Mouse (Mus musculus): Measurements from ENCODE around the gene Mfsd6. TPM values are rescaled to one million over a fixed set of nuclear protein-coding genes. Genes with fewer than 3 reads are reported as not detected.

Mfsd6 gene
- polyA plus RNA-seq, 1 experiment from 2014 or later = 11.7 TPM

DNA sequence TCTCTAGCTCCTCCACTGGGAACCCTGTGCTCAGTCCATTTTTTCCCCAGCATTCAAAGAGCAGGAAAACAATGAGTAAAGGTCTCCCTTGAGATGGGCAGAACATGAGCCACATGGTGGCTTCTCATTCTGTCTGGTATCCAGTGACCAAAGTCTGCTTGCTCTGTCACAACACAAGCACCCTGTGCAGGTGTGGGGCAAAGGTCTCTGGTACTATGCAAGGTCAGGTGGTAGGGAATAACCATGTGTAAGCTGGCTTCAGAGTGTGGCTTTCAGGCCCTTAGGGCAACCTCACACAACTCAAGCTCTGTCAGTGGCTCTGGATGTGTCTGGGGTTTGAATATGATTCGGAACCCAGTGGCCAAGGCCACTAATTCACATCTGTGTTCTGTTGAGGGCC lies 22.7 kb upstream of the Mfsd6 start:
- Histone ChIP-seq H3K9ac (ENCODE audit: low read depth, low read length) (no peak overlapping the region), H3K4me1 (ENCODE audit: control insufficient read depth, insufficient read depth, low read depth, low read length) (no peaks in the 10 kb centered on the region), H3K4me2 (ENCODE audit: low read length) (no peak overlapping the region), H3K4me3 (ENCODE audit: low read length) (no peak overlapping the region), H3K27ac (ENCODE audit: low read depth, low read length) (no peak overlapping the region), H3K36me3 (ENCODE audit: control insufficient read depth, insufficient read depth, low read length) (no peaks in the 10 kb centered on the region), H3K9me3 (ENCODE audit: control insufficient read depth, low read length) (no peaks in the 10 kb centered on the region), H3K27me3 (replicated peaks; ENCODE audit: control insufficient read depth, insufficient read depth, low read length) (no peaks in the 10 kb centered on the region)
- WGBS = 84% methylated on average over 1 of the region's 1 CpGs
- ATAC-seq = no peak

DNA sequence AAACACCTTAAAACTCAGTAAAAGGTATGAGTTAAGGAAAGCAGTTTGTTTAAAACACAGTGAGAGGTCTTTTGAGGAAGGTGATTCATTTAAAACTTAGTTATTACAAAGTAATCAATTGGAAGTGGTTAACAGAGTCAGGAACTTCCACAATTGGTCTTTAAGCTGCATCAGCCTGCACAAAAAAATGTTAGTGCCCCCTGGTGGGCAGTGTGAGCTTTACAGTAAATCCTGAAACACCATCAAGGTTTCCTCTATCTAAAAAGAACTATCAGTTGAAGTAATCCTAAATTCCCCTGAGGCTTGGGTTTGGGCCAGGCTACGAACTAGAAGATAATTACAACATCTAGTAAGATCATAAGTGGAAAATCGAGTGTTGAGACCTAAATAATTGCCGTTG lies 21.0 kb upstream of the Mfsd6 start:
- Histone ChIP-seq H3K9ac (ENCODE audit: low read depth, low read length) (no peak overlapping the region), H3K9me3 (ENCODE audit: control insufficient read depth, low read length) (no peaks in the 10 kb centered on the region), H3K4me1 (ENCODE audit: control insufficient read depth, insufficient read depth, low read depth, low read length) (no peaks in the 10 kb centered on the region), H3K27me3 (replicated peaks; ENCODE audit: control insufficient read depth, insufficient read depth, low read length) (no peaks in the 10 kb centered on the region), H3K4me3 (ENCODE audit: low read length) (no peak overlapping the region), H3K4me2 (ENCODE audit: low read length) (no peak overlapping the region), H3K27ac (ENCODE audit: low read depth, low read length) (no peak overlapping the region), H3K36me3 (ENCODE audit: control insufficient read depth, insufficient read depth, low read length) (no peaks in the 10 kb centered on the region)
- ATAC-seq = no peak
- 29% methylated on average over 3 of the region's 3 CpGs for WGBS

DNA sequence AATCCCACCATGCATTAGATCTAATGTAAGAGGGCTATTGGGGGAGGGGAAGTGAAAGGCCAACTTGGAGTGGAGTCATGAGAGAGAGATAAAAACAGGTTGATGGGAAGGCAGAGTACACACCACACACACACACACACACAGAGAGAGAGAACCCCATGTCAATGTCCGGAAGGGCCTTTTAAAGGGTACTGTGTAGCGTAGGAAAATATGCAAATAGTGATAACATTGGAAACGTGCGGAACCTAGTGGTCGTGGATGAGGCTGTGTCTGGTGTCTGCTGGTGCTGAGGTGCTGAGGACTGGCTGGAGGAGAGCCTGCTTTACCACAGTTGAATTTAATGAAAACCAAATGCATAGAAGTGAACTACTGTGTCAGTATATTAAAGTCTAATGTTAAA lies 15.3 kb upstream of the Mfsd6 start:
- Histone ChIP-seq H3K4me1 (ENCODE audit: control insufficient read depth, insufficient read depth, low read depth, low read length) (no peaks in the 10 kb centered on the region), H3K27ac (ENCODE audit: low read depth, low read length) (no peak overlapping the region), H3K9ac (ENCODE audit: low read depth, low read length) (no peak overlapping the region), H3K27me3 (replicated peaks; ENCODE audit: control insufficient read depth, insufficient read depth, low read length) (no peaks in the 10 kb centered on the region), H3K4me3 (ENCODE audit: low read length) (no peak overlapping the region), H3K36me3 (ENCODE audit: control insufficient read depth, insufficient read depth, low read length) (no peaks in the 10 kb centered on the region), H3K4me2 (ENCODE audit: low read length) (no peak overlapping the region), H3K9me3 (ENCODE audit: control insufficient read depth, low read length) (no peaks in the 10 kb centered on the region)
- no peak for ATAC-seq
- WGBS = 79% methylated on average over 5 of the region's 5 CpGs

DNA sequence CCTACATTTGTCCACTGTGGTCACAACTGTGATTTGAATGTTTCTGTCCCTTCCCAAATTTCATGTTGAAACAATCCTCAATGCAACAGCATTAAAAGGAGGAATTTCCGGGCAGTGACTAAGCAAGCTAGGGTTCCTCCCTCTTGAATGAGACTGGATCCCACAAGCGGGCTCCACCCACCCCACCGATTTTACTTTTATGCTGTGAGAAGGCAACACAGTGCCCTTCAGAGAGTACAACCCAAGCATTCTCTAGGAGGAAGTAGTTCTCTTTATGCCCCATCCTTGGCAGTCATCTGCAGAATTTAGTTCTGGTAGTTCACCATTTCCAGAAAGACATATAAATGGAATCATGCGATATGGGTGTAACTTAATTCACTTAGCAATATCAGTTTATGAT lies 6.9 kb upstream of the Mfsd6 start:
- Histone ChIP-seq H3K9ac (ENCODE audit: low read depth, low read length) (no peak overlapping the region), H3K4me3 (ENCODE audit: low read length) (no peak overlapping the region), H3K4me1 (ENCODE audit: control insufficient read depth, insufficient read depth, low read depth, low read length) (no peaks in the 10 kb centered on the region), H3K27me3 (replicated peaks; ENCODE audit: control insufficient read depth, insufficient read depth, low read length) (no peaks in the 10 kb centered on the region), H3K9me3 (ENCODE audit: control insufficient read depth, low read length) (no peaks in the 10 kb centered on the region), H3K36me3 (ENCODE audit: control insufficient read depth, insufficient read depth, low read length) (no peaks in the 10 kb centered on the region), H3K27ac (ENCODE audit: low read depth, low read length) (no peak overlapping the region), H3K4me2 (ENCODE audit: low read length) (no peak overlapping the region)
- WGBS = 80% methylated on average over 4 of the region's 4 CpGs
- no peak for ATAC-seq

DNA sequence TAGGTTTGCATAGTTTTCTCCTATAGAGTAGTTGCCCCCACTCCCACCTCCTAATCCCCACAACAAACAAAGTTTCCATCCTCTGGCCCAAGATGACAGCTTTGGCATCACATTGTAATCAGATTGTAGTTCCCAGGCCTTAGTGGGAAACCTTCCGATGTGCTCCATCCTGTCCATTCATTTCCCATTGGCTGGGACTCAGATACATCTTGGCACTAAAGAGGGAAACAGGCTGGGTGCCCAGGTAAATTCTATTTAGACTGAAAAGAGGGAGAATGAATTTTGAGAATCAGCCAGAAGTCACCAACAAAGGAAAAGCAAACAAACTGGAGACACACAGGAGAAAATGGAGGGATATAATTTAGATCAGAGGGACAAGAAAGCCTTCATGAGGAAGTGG lies 3.0 kb upstream of the Mfsd6 start:
- peaks cover 11% of the 10 kb centered on the region for H3K4me1 ChIP-seq (ENCODE audit: control insufficient read depth, insufficient read depth, low read depth, low read length)
- no peak overlapping the region for H3K27ac ChIP-seq (ENCODE audit: low read depth, low read length)
- ATAC-seq = no peak
- H3K36me3 ChIP-seq (ENCODE audit: control insufficient read depth, insufficient read depth, low read length) = no peaks in the 10 kb centered on the region
- no peaks in the 10 kb centered on the region for H3K9me3 ChIP-seq (ENCODE audit: control insufficient read depth, low read length)
- WGBS = 69% methylated on average over 1 of the region's 1 CpGs
- H3K9ac ChIP-seq (ENCODE audit: low read depth, low read length) = no peak overlapping the region
- H3K4me3 ChIP-seq (ENCODE audit: low read length) = no peak overlapping the region
- no peak overlapping the region for H3K4me2 ChIP-seq (ENCODE audit: low read length)
- H3K27me3 ChIP-seq (replicated peaks; ENCODE audit: control insufficient read depth, insufficient read depth, low read length) = no peaks in the 10 kb centered on the region

DNA sequence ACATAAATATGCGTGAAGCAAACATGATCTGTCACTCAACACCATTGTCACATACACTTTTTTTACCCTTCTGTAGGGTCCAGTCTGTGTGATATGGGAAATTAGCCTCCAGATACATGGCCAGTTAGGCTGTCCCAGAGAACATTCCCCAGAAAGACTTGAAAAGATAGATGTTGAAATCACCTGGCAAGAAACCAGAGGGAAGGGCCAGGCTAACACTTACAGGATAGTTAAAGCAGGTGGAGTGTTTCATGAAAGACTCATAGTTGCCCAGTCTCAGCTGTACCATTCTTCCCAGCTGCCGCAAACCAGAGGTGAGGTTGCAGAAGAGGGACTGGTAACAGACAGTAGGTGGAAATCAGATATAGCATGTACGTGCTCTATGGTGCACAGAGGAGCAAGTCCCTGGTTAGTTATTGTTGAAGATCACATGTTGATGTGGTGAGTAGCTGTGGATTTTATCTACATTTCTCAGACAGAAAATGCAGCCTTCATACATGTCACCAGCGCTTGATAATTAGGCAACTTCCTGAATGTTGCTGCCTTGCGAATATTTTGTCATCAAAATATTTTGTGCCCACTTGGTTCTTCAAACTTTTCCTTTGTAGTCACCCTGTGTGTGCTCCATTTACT lies 1.7 kb upstream of the Mfsd6 start:
- Histone ChIP-seq H3K4me2 (ENCODE audit: low read length) (no peak overlapping the region), H3K9me3 (ENCODE audit: control insufficient read depth, low read length) (no peaks in the 10 kb centered on the region), H3K4me3 (ENCODE audit: low read length) (no peak overlapping the region), H3K4me1 (ENCODE audit: control insufficient read depth, insufficient read depth, low read depth, low read length) (peaks cover 14% of the 10 kb centered on the region), H3K9ac (ENCODE audit: low read depth, low read length) (no peak overlapping the region), H3K27ac (ENCODE audit: low read depth, low read length) (no peak overlapping the region), H3K27me3 (replicated peaks; ENCODE audit: control insufficient read depth, insufficient read depth, low read length) (no peaks in the 10 kb centered on the region), H3K36me3 (ENCODE audit: control insufficient read depth, insufficient read depth, low read length) (no peaks in the 10 kb centered on the region)
- WGBS = 88% methylated on average over 5 of the region's 5 CpGs
- ATAC-seq = no peak

DNA sequence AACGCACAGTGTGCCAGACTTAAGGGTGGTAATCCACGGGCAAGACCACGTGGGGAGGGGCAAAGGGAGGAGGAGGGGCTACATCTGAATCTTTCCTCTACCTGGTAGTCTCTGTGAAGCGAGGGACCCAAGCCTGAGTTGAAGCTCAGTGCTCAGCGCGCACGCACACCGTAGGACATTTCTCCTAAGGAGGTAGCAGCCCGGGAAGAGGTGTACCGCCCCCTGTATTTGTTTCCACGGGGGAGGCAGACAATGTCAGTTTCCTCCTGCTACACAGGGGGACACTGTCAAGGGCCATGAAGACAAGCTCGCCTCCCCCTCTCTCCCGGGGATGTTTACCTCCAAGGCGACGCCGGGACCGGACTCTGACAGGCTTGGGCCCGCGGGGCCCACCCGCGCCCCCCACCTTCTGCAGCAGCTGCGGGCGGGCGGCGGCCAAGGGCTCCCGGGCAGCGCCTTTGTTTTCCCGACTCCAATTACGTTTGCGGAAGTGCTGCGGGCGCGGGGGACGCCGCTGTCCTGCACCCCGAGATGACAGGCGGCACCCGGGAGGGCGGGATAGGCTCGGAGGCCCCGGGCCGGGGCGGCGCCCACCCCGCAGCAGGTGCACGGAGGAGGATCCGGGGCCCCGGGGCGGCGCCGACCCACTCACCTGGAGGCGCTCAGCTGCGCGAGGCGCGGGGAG lies 749 bp downstream of the Mfsd6 start:
- H3K9ac ChIP-seq (ENCODE audit: low read depth, low read length) = peak overlapping the region; percentile 98
- peaks cover 14% of the 10 kb centered on the region for H3K4me1 ChIP-seq (ENCODE audit: control insufficient read depth, insufficient read depth, low read depth, low read length)
- peak overlapping the region; percentile 96 for H3K4me3 ChIP-seq (ENCODE audit: low read length)
- H3K27me3 ChIP-seq (replicated peaks; ENCODE audit: control insufficient read depth, insufficient read depth, low read length) = no peaks in the 10 kb centered on the region
- peak; percentile 87 for ATAC-seq
- peak overlapping the region; percentile 97 for H3K27ac ChIP-seq (ENCODE audit: low read depth, low read length)
- no peaks in the 10 kb centered on the region for H3K9me3 ChIP-seq (ENCODE audit: control insufficient read depth, low read length)
- under 1% methylated on average over 44 of the region's 56 CpGs for WGBS
- no peaks in the 10 kb centered on the region for H3K36me3 ChIP-seq (ENCODE audit: control insufficient read depth, insufficient read depth, low read length)
- peak overlapping the region; percentile 85 for H3K4me2 ChIP-seq (ENCODE audit: low read length)

DNA sequence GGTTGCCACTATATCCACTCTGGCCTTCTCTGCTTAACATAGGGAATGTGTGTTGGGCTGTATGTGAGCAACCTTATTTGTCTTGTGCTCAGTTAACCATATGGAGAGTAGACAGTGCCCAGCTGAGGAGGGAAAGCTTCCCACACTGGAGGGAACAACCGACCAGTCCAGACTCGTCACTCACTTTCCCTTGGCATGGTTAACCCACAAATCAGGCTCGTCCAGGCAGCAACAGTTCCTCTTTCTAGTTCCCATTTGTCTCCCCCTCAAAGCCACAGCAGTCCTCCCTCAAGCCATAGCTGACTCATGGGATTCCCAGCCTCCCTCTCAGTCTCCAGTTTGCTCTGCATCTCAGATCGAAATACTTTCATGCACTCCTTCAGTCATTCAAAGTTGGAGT lies 4.7 kb downstream of the Mfsd6 start:
- H3K4me3 ChIP-seq (ENCODE audit: low read length) = no peak overlapping the region
- H3K9me3 ChIP-seq (ENCODE audit: control insufficient read depth, low read length) = no peaks in the 10 kb centered on the region
- no peak for ATAC-seq
- 56% methylated on average over 4 of the region's 4 CpGs for WGBS
- H3K4me2 ChIP-seq (ENCODE audit: low read length) = no peak overlapping the region
- H3K27ac ChIP-seq (ENCODE audit: low read depth, low read length) = no peak overlapping the region
- no peaks in the 10 kb centered on the region for H3K36me3 ChIP-seq (ENCODE audit: control insufficient read depth, insufficient read depth, low read length)
- H3K4me1 ChIP-seq (ENCODE audit: control insufficient read depth, insufficient read depth, low read depth, low read length) = peaks cover 11% of the 10 kb centered on the region
- no peak overlapping the region for H3K9ac ChIP-seq (ENCODE audit: low read depth, low read length)
- no peaks in the 10 kb centered on the region for H3K27me3 ChIP-seq (replicated peaks; ENCODE audit: control insufficient read depth, insufficient read depth, low read length)

DNA sequence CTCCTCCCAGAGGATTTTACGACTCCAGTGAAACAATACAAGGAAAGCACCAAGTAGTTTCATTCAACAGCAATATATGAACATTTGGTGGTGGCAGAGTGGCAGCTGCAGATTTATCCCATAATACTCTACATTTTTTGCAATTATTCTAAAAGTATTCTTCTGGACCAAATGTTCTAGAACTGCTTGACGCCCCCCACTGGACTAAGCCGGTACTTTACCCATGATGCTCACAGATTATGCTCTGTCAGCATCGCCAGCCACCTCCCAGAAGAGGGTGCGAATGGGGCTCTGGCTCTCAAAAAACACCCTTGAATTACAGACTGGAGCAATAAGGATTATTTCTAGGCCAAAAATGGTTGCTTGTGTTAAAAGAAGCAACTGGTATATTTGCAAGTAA lies 8.2 kb downstream of the Mfsd6 start:
- Histone ChIP-seq H3K4me3 (ENCODE audit: low read length) (no peak overlapping the region), H3K9ac (ENCODE audit: low read depth, low read length) (no peak overlapping the region), H3K9me3 (ENCODE audit: control insufficient read depth, low read length) (no peaks in the 10 kb centered on the region), H3K4me2 (ENCODE audit: low read length) (no peak overlapping the region), H3K27ac (ENCODE audit: low read depth, low read length) (no peak overlapping the region), H3K27me3 (replicated peaks; ENCODE audit: control insufficient read depth, insufficient read depth, low read length) (no peaks in the 10 kb centered on the region), H3K36me3 (ENCODE audit: control insufficient read depth, insufficient read depth, low read length) (no peaks in the 10 kb centered on the region), H3K4me1 (ENCODE audit: control insufficient read depth, insufficient read depth, low read depth, low read length) (peaks cover 6% of the 10 kb centered on the region)
- no peak for ATAC-seq
- 51% methylated on average over 5 of the region's 5 CpGs for WGBS
